Mouse (Mus musculus): ENCODE measurements around the gene Herpud1. TPM values are rescaled to one million over a fixed set of nuclear protein-coding genes. Genes with fewer than 3 reads are reported as not detected.

The Herpud1 gene
- polyA plus RNA-seq, 1 experiment from 2014 or later, result 68.7 TPM

DNA sequence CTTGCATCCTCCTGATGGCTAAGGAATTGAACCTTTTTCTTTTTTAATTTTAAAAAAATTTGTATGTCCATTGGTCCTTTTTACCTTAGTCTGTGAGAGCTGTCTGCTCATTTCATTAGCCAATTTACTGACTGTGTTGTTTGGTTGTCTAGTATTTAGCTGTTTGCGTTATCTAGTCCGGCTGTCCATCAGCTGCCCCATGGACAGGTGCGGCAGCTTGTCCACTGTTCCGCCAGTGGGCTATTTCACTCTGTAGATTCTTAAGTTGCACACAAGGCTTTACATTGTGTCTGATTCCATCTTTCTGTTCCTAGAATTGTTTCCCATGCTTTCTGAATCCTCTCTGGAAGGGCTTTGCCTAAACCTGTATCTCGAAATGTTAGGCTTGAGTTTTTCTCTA lies 52.4 kb downstream of the Herpud1 start:
- peaks cover 4% of the 10 kb centered on the region; the same call in 1 of the 2 replicates for H3K4me1 ChIP-seq
- no peaks in the 10 kb centered on the region for H3K9me3 ChIP-seq
- WGBS, result 93% methylated on average over 5 of the region's 5 CpGs
- no peak overlapping the region for H3K4me2 ChIP-seq (replicated peaks)
- no peak for ATAC-seq (ENCODE audit: low FRiP score, low read depth)
- peaks cover 10% of the 10 kb centered on the region for H3K27me3 ChIP-seq
- H3K27ac ChIP-seq, result no peak overlapping the region
- H3K36me3 ChIP-seq, result no peaks in the 10 kb centered on the region
- no peak overlapping the region for H3K9ac ChIP-seq
- H3K4me3 ChIP-seq, result no peak overlapping the region

DNA sequence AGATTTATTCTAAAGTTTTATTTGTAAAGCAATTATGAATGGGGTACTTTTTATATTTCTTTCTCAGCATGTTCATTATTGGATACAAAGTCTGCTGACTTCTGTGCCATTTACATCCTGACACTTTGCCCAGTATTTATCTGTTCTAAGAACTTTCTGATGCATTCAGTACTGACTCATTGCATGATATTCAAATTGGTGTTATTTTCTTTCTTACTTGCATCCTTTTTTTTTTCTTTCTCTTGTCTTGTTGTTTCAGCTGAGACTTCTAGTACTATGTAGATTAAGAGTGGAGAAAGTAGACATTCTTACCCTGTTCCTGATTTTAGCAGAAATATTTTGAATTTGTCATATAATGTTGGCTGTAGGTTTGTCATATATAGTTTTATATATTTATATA lies 53.5 kb downstream of the Herpud1 start:
- no peaks in the 10 kb centered on the region for H3K36me3 ChIP-seq
- H3K27ac ChIP-seq, result no peak overlapping the region
- no peaks in the 10 kb centered on the region for H3K4me1 ChIP-seq
- peaks cover 6% of the 10 kb centered on the region for H3K27me3 ChIP-seq
- H3K9me3 ChIP-seq, result no peaks in the 10 kb centered on the region
- no peak for ATAC-seq (ENCODE audit: low FRiP score, low read depth)
- H3K9ac ChIP-seq, result no peak overlapping the region
- no peak overlapping the region for H3K4me3 ChIP-seq
- no peak overlapping the region for H3K4me2 ChIP-seq (replicated peaks)

DNA sequence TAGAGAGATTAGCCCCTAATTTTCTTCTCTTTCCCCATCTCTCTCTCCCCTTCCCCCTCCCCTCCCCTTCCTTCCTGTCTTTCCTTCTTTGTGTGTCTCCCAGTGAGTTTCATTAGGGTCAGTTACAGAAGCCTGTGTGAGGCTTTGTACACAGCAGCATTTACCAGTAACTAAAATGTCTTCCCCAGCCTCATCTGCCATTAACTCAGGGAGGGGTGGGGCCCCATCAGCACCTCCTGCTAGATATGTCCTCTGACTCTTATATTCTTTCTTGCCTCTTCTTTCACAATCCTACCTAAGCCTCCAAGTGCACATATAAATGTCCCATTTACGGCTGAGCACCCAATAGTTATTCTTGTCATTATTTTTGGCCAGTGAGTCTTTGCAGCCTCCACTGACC lies 54.2 kb downstream of the Herpud1 start:
- ATAC-seq (ENCODE audit: low FRiP score, low read depth), result no peak
- Histone ChIP-seq H3K27ac (no peak overlapping the region), H3K4me1 (no peaks in the 10 kb centered on the region), H3K27me3 (peaks cover under 1% of the 10 kb centered on the region), H3K36me3 (no peaks in the 10 kb centered on the region), H3K9ac (no peak overlapping the region), H3K9me3 (no peaks in the 10 kb centered on the region), H3K4me2 (replicated peaks) (no peak overlapping the region), H3K4me3 (no peak overlapping the region)
- WGBS, result 96% methylated on average over 1 of the region's 1 CpGs

DNA sequence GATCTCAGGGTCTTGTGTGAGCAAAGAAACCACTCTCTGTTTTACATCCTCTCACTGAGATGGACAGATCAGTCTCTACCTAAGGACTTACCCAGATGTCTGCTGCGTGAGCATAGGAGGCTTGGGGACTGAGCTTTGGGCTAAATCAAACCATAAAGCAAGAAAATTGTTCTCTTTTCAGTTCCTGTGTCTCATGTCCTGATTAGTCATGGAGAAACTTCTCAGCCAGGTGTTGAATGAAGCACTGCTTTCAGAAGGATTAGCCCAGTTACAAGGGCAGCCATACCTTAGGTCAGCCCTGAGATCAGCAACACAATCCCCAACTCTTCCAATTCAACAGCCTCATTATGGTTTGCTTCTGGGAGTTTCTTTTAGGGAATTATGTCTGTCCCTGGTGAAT lies 55.4 kb downstream of the Herpud1 start:
- no peaks in the 10 kb centered on the region for H3K27me3 ChIP-seq
- H3K4me3 ChIP-seq, result no peak overlapping the region
- H3K4me1 ChIP-seq, result no peaks in the 10 kb centered on the region
- 91% methylated on average over 1 of the region's 1 CpGs for WGBS
- H3K9me3 ChIP-seq, result no peaks in the 10 kb centered on the region
- no peaks in the 10 kb centered on the region for H3K36me3 ChIP-seq
- no peak overlapping the region for H3K4me2 ChIP-seq (replicated peaks)
- H3K27ac ChIP-seq, result no peak overlapping the region
- no peak overlapping the region for H3K9ac ChIP-seq
- no peak for ATAC-seq (ENCODE audit: low FRiP score, low read depth)

DNA sequence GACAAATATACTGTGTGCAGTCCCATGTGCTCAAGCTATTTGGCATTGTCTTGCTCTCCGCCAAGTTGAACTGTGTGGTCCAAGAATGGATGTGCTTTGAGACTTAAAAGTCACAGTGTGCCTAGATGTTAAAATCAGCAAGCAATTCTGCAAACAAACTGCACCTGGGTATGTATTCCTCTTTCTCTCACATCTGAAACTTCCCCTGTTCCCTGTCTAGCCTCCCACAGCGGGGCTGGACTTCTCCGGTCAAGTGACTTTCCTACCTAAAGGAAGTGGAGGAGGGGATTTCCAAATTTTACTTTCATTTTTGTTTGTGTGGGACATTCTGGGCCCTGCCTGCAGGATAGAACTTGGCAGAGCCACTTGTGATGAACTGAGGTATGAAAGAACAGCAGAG lies 56.9 kb downstream of the Herpud1 start:
- H3K27ac ChIP-seq, result no peak overlapping the region
- ATAC-seq (ENCODE audit: low FRiP score, low read depth), result no peak
- H3K4me2 ChIP-seq (replicated peaks), result no peak overlapping the region
- H3K9ac ChIP-seq, result no peak overlapping the region
- H3K9me3 ChIP-seq, result no peaks in the 10 kb centered on the region
- H3K4me1 ChIP-seq, result no peaks in the 10 kb centered on the region
- no peaks in the 10 kb centered on the region for H3K36me3 ChIP-seq
- H3K27me3 ChIP-seq, result no peaks in the 10 kb centered on the region
- no peak overlapping the region for H3K4me3 ChIP-seq
- WGBS, result 80% methylated on average over 3 of the region's 3 CpGs

DNA sequence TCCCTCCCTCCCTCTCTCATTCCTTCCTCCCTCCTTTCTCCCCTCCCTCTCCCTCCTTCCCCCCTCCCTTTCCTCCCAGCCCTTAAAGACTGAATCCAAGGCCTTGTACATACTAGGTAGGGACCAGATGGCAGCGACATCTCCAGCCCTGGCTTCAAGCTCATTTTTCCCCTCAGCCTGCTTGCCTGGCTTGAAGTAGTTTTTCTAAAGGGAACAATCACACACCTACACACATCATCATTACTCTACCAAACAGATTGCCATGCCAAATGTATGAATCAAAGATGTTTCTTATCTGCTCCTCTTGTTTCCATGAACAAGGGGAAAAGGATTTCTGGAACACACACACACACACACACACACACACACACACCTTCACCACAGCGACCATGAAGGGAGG lies 58.2 kb downstream of the Herpud1 start:
- no peak for ATAC-seq (ENCODE audit: low FRiP score, low read depth)
- no peaks in the 10 kb centered on the region for H3K27me3 ChIP-seq
- no peak overlapping the region for H3K4me3 ChIP-seq
- no peaks in the 10 kb centered on the region for H3K4me1 ChIP-seq
- H3K27ac ChIP-seq, result no peak overlapping the region
- WGBS, result 60% methylated on average over 2 of the region's 2 CpGs
- H3K36me3 ChIP-seq, result no peaks in the 10 kb centered on the region
- no peaks in the 10 kb centered on the region for H3K9me3 ChIP-seq
- H3K4me2 ChIP-seq (replicated peaks), result no peak overlapping the region
- no peak overlapping the region for H3K9ac ChIP-seq

Other genes with a start within 250 kb of the Herpud1 start
- not detected in 2 replicates for gene Mt4, start 249.2 kb upstream of the Herpud1 start, polyA plus RNA-seq (2015; fragmentation: Nextera tagmentation; extraction: Ambion mirVana)
- gene Mt3, start 233.8 kb upstream of the Herpud1 start, polyA plus RNA-seq (2015; fragmentation: Nextera tagmentation; extraction: Ambion mirVana), result 0.99 and 1.2 TPM in 2 replicates
- 28.0 and 31.7 TPM in 2 replicates for gene Mt2, start 213.8 kb upstream of the Herpud1 start, polyA plus RNA-seq (2015; fragmentation: Nextera tagmentation; extraction: Ambion mirVana)
- 77.3 and 102 TPM in 2 replicates for gene Mt1, start 207.4 kb upstream of the Herpud1 start, polyA plus RNA-seq (2015; fragmentation: Nextera tagmentation; extraction: Ambion mirVana)
- 93.7 and 99.2 TPM in 2 replicates for gene Nup93, start 171.9 kb upstream of the Herpud1 start, polyA plus RNA-seq (2015; fragmentation: Nextera tagmentation; extraction: Ambion mirVana)
- gene Slc12a3, start 57.2 kb upstream of the Herpud1 start, polyA plus RNA-seq (2015; fragmentation: Nextera tagmentation; extraction: Ambion mirVana), result not detected in 2 replicates
- 0.33 and 0.34 TPM in 2 replicates for gene Nlrc5, start 47.9 kb downstream of the Herpud1 start, polyA plus RNA-seq (2015; fragmentation: Nextera tagmentation; extraction: Ambion mirVana)
- gene Cpne2, start 146.6 kb downstream of the Herpud1 start, polyA plus RNA-seq (2015; fragmentation: Nextera tagmentation; extraction: Ambion mirVana), result 8.8 and 9.2 TPM in 2 replicates
- 48.9 and 49.7 TPM in 2 replicates for gene Rspry1, start 215.5 kb downstream of the Herpud1 start, polyA plus RNA-seq (2015; fragmentation: Nextera tagmentation; extraction: Ambion mirVana)
- 72.2 and 74.2 TPM in 2 replicates for gene Fam192a, start 215.6 kb downstream of the Herpud1 start, polyA plus RNA-seq (2015; fragmentation: Nextera tagmentation; extraction: Ambion mirVana)